Mouse (Mus musculus): Measurements from ENCODE around the gene Marf1.
"Not testable (repeated sequence)": the region's sequence is repeated elsewhere in the genome, so short reads cannot be mapped to it uniquely, and the experiment has no call there.

The Marf1 gene

DNA sequence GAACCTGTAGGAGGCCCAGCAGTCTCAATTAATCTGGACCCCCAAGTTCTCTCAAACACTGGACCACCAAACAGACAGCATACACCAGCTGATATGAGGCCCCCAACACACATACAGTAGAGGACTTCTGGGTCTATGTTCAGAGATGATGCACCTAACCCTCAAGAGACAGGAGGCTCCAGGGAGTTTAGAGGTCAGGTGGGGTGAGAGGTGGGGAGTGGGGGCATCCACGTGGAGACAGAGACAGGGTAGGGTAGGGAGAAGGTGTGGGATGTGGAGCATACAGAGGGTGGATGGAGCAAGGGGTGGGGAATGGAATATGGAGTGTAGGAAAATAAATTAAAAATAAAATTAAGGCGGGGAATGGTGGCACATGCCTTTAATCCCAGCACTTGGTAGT, 94.5 kb downstream of the Marf1 start:
- not testable (repeated sequence) for DNase-seq (ENCODE audit: low read depth, low spot score)

DNA sequence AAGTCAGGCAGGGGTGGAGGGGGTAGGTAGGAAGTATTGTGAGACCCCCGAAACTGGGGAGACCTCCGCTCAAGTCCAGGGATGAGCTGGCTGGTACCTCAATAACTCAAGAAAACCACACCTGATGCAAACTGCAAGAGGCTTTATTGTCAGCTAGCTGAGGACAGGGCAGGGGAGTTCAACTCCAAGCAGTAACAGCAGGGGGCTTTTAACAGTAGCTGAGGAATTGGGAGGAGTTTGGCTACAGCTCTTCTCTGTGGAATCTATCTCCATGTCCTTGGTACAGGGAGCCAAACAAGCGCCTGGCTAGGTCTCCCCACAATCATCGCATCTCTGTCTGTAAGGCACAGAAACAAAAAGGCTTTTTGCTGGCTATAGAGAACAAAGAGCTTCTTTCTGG, 96.6 kb downstream of the Marf1 start:
- not testable (repeated sequence) for DNase-seq (ENCODE audit: low read depth, low spot score)

- no peak for DNase-seq (ENCODE audit: low read depth, low spot score)
Measured at GRCm38 (mm10) chr16:14059869-14060268, 103.3 kb downstream of the Marf1 start.
